Mouse (Mus musculus): ENCODE data around the gene Magi2. TPM values are rescaled to one million over a fixed set of nuclear protein-coding genes. Genes with fewer than 3 reads are reported as not detected.

Magi2 gene
- polyA plus RNA-seq, 1 experiment from 2014 or later = 1.7 TPM

GRCm38 (mm10) chr5:20201348-20201747, 974.5 kb downstream of the Magi2 start:
- Histone ChIP-seq H3K9ac (ENCODE audit: low read depth, low read length) (no peak overlapping the region), H3K27ac (ENCODE audit: low read depth, low read length) (no peak overlapping the region), H3K4me1 (replicated peaks; ENCODE audit: control insufficient read depth, insufficient read depth, low read length) (no peaks in the 10 kb centered on the region), H3K4me2 (no peak overlapping the region), H3K9me3 (ENCODE audit: control insufficient read depth, low read length) (no peaks in the 10 kb centered on the region), H3K4me3 (ENCODE audit: low read depth, low read length) (no peak overlapping the region), H3K27me3 (replicated peaks; ENCODE audit: control insufficient read depth, insufficient read depth, low read length) (no peaks in the 10 kb centered on the region), H3K36me3 (ENCODE audit: control insufficient read depth, insufficient read depth, low read length) (no peaks in the 10 kb centered on the region)
- ATAC-seq (replicated peaks; ENCODE audit: low FRiP score) = no peak
- WGBS = 69% methylated on average over 1 of the region's 1 CpGs
- no peak for DNase-seq (ENCODE audit: low spot score)

GRCm38 (mm10) chr5:20208110-20208509, 981.3 kb downstream of the Magi2 start:
- Histone ChIP-seq H3K27me3 (replicated peaks; ENCODE audit: control insufficient read depth, insufficient read depth, low read length) (no peaks in the 10 kb centered on the region), H3K36me3 (ENCODE audit: control insufficient read depth, insufficient read depth, low read length) (no peaks in the 10 kb centered on the region), H3K9me3 (ENCODE audit: control insufficient read depth, low read length) (no peaks in the 10 kb centered on the region), H3K27ac (ENCODE audit: low read depth, low read length) (no peak overlapping the region), H3K4me2 (no peak overlapping the region), H3K4me1 (replicated peaks; ENCODE audit: control insufficient read depth, insufficient read depth, low read length) (no peaks in the 10 kb centered on the region), H3K4me3 (ENCODE audit: low read depth, low read length) (no peak overlapping the region), H3K9ac (ENCODE audit: low read depth, low read length) (no peak overlapping the region)
- 79% methylated on average over 2 of the region's 2 CpGs for WGBS
- DNase-seq (ENCODE audit: low spot score) (no peak), ATAC-seq (replicated peaks; ENCODE audit: low FRiP score) (no peak)

- no peaks in the 10 kb centered on the region for H3K9me3 ChIP-seq (ENCODE audit: control insufficient read depth, low read length)
- no peak overlapping the region for H3K27ac ChIP-seq (ENCODE audit: low read depth, low read length)
- H3K9ac ChIP-seq (ENCODE audit: low read depth, low read length) = no peak overlapping the region
- no peak for ATAC-seq (replicated peaks; ENCODE audit: low FRiP score)
- H3K27me3 ChIP-seq (replicated peaks; ENCODE audit: control insufficient read depth, insufficient read depth, low read length) = no peaks in the 10 kb centered on the region
- no peak overlapping the region for H3K4me3 ChIP-seq (ENCODE audit: low read depth, low read length)
- DNase-seq (ENCODE audit: low spot score) = no peak
- WGBS = 47% methylated on average over 2 of the region's 2 CpGs
- H3K36me3 ChIP-seq (ENCODE audit: control insufficient read depth, insufficient read depth, low read length) = no peaks in the 10 kb centered on the region
- no peak overlapping the region for H3K4me2 ChIP-seq
- H3K4me1 ChIP-seq (replicated peaks; ENCODE audit: control insufficient read depth, insufficient read depth, low read length) = no peaks in the 10 kb centered on the region
Measured at GRCm38 (mm10) chr5:20213299-20213698, 986.5 kb downstream of the Magi2 start.

- WGBS = 75% methylated on average over 6 of the region's 6 CpGs
- H3K36me3 ChIP-seq (ENCODE audit: control insufficient read depth, insufficient read depth, low read length) = no peaks in the 10 kb centered on the region
Measured at GRCm38 (mm10) chr5:20226471-20227210, 999.8 kb downstream of the Magi2 start.

GRCm38 (mm10) chr5:20227912-20228762, 1001.3 kb downstream of the Magi2 start:
- no peak overlapping the region for H3K4me3 ChIP-seq (ENCODE audit: low read depth, low read length)
- H3K27ac ChIP-seq (ENCODE audit: low read depth, low read length) = no peak overlapping the region
- no peak overlapping the region for H3K9ac ChIP-seq (ENCODE audit: low read depth, low read length)
- no peaks in the 10 kb centered on the region for H3K4me1 ChIP-seq (replicated peaks; ENCODE audit: control insufficient read depth, insufficient read depth, low read length)
- 88% methylated on average over 16 of the region's 16 CpGs for WGBS
- H3K36me3 ChIP-seq (ENCODE audit: control insufficient read depth, insufficient read depth, low read length) = no peaks in the 10 kb centered on the region
- DNase-seq (ENCODE audit: low spot score) = no peak
- H3K4me2 ChIP-seq = no peak overlapping the region
- H3K9me3 ChIP-seq (ENCODE audit: control insufficient read depth, low read length) = no peaks in the 10 kb centered on the region
- ATAC-seq (replicated peaks; ENCODE audit: low FRiP score) = no peak
- H3K27me3 ChIP-seq (replicated peaks; ENCODE audit: control insufficient read depth, insufficient read depth, low read length) = no peaks in the 10 kb centered on the region

More at GRCm38 (mm10) chr5:20226471-20227210, 999.8 kb downstream of the Magi2 start:
- no peak overlapping the region for H3K4me3 ChIP-seq (ENCODE audit: low read depth, low read length)
- no peaks in the 10 kb centered on the region for H3K9me3 ChIP-seq (ENCODE audit: control insufficient read depth, low read length)
- H3K27ac ChIP-seq (ENCODE audit: low read depth, low read length) = no peak overlapping the region
- H3K4me2 ChIP-seq = no peak overlapping the region
- ATAC-seq (replicated peaks; ENCODE audit: low FRiP score) (no peak), DNase-seq (ENCODE audit: low spot score) (no peak)
- no peak overlapping the region for H3K9ac ChIP-seq (ENCODE audit: low read depth, low read length)
- no peaks in the 10 kb centered on the region for H3K27me3 ChIP-seq (replicated peaks; ENCODE audit: control insufficient read depth, insufficient read depth, low read length)
- no peaks in the 10 kb centered on the region for H3K4me1 ChIP-seq (replicated peaks; ENCODE audit: control insufficient read depth, insufficient read depth, low read length)

- no peaks in the 10 kb centered on the region for H3K27me3 ChIP-seq (replicated peaks; ENCODE audit: control insufficient read depth, insufficient read depth, low read length)
- no peak overlapping the region for H3K4me3 ChIP-seq (ENCODE audit: low read depth, low read length)
- no peak overlapping the region for H3K4me2 ChIP-seq
- ATAC-seq (replicated peaks; ENCODE audit: low FRiP score) (no peak), DNase-seq (ENCODE audit: low spot score) (no peak)
- WGBS = 72% methylated on average over 3 of the region's 3 CpGs
- H3K9ac ChIP-seq (ENCODE audit: low read depth, low read length) = no peak overlapping the region
- no peaks in the 10 kb centered on the region for H3K9me3 ChIP-seq (ENCODE audit: control insufficient read depth, low read length)
- no peaks in the 10 kb centered on the region for H3K4me1 ChIP-seq (replicated peaks; ENCODE audit: control insufficient read depth, insufficient read depth, low read length)
- H3K36me3 ChIP-seq (ENCODE audit: control insufficient read depth, insufficient read depth, low read length) = no peaks in the 10 kb centered on the region
- H3K27ac ChIP-seq (ENCODE audit: low read depth, low read length) = no peak overlapping the region
Measured at GRCm38 (mm10) chr5:20231908-20232307, 1005.1 kb downstream of the Magi2 start.

- DNase-seq (ENCODE audit: low spot score) = no peak
- 86% methylated on average over 2 of the region's 2 CpGs for WGBS
Measured at GRCm38 (mm10) chr5:20241523-20241922, 1014.7 kb downstream of the Magi2 start.

GRCm38 (mm10) chr5:20242496-20242895, 1015.7 kb downstream of the Magi2 start:
- Histone ChIP-seq H3K4me2 (no peak overlapping the region), H3K27me3 (replicated peaks; ENCODE audit: control insufficient read depth, insufficient read depth, low read length) (no peaks in the 10 kb centered on the region), H3K36me3 (ENCODE audit: control insufficient read depth, insufficient read depth, low read length) (no peaks in the 10 kb centered on the region), H3K9me3 (ENCODE audit: control insufficient read depth, low read length) (no peaks in the 10 kb centered on the region), H3K9ac (ENCODE audit: low read depth, low read length) (no peak overlapping the region), H3K27ac (ENCODE audit: low read depth, low read length) (no peak overlapping the region), H3K4me1 (replicated peaks; ENCODE audit: control insufficient read depth, insufficient read depth, low read length) (no peaks in the 10 kb centered on the region), H3K4me3 (ENCODE audit: low read depth, low read length) (no peak overlapping the region)
- DNase-seq (ENCODE audit: low spot score) (no peak), ATAC-seq (replicated peaks; ENCODE audit: low FRiP score) (no peak)

More at GRCm38 (mm10) chr5:20241523-20241922, 1014.7 kb downstream of the Magi2 start:
- Histone ChIP-seq H3K27ac (ENCODE audit: low read depth, low read length) (no peak overlapping the region), H3K4me2 (no peak overlapping the region), H3K4me1 (replicated peaks; ENCODE audit: control insufficient read depth, insufficient read depth, low read length) (no peaks in the 10 kb centered on the region), H3K9me3 (ENCODE audit: control insufficient read depth, low read length) (no peaks in the 10 kb centered on the region), H3K27me3 (replicated peaks; ENCODE audit: control insufficient read depth, insufficient read depth, low read length) (no peaks in the 10 kb centered on the region), H3K9ac (ENCODE audit: low read depth, low read length) (no peak overlapping the region), H3K36me3 (ENCODE audit: control insufficient read depth, insufficient read depth, low read length) (no peaks in the 10 kb centered on the region), H3K4me3 (ENCODE audit: low read depth, low read length) (no peak overlapping the region)
- ATAC-seq (replicated peaks; ENCODE audit: low FRiP score) = no peak
